Comparison of ENCODE assay signal across 8 mouse cellular contexts in the genomic region with DNA sequence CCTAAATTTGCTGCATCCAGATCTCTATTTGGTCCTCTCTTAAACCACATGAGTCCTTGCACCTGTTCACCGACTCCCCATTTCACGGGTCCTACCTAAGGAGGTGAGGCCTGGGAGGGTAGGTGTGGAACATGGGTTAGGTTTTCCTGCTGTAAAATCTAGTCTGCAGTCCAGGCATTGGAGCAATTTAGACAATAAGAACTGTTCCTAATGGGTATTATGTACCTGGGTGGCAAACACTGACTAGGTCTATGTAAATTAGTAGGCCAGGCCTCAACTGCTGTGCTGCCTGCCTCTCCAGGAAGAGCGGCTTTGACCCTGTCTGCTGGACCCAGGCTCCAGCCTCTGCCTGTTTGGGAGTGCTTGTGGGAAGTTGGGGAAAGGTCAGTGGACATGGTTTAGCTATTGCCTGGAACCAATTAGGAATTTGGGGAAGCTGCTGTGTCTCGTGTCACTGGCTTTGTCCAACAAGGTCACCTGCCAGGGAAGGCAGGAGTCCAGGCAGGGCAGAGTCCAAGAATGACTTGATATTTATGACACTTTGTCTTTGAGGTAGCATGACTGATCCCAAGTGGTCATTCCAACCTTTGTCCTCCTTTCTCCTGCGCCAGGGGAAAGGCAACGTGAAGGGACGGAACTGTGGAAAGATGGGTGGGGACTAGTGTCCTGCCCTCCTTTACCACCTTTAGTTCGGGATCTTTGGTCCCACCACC. TPM values are rescaled to one million over a fixed set of nuclear protein-coding genes. Genes with fewer than 3 reads are reported as not detected.
DNase-seq lines count a peak whose midpoint lies in the region; ATAC-seq and TF ChIP-seq lines count a peak whose summit lies in the region.

No protein-coding gene starts in this region.

- no peak for TF ChIP-seq CTCF in spleen, adult 2 months (IDR thresholded peaks at IDR 0.05; ENCODE audit: extremely low read depth, insufficient read depth, insufficient read length, insufficient replicate concordance)
- no peak for TF ChIP-seq CTCF in kidney, postnatal 0 days (IDR thresholded peaks at IDR 0.05; ENCODE audit: low read depth)

- peak overlapping the region; percentile 79 for H3K27ac ChIP-seq in spleen, adult 2 months (ENCODE audit: insufficient read depth, low read length)
- peak overlapping the region; percentile 92 for H3K27ac ChIP-seq in heart, embryonic 10.5 days
- peak overlapping the region; percentile 90 for H3K27ac ChIP-seq in kidney, postnatal 0 days
- no peak overlapping the region for H3K27ac ChIP-seq in midbrain, embryonic 13.5 days

- peaks cover 24% of the 10 kb centered on the region; the same call in 1 of the 2 replicates for H3K4me1 ChIP-seq in spleen, adult 2 months (ENCODE audit: control insufficient read depth, insufficient read depth, insufficient read length)
- peaks cover 70% of the 10 kb centered on the region for H3K4me1 ChIP-seq in heart, embryonic 10.5 days
- H3K4me1 ChIP-seq in kidney, postnatal 0 days (replicated peaks; ENCODE audit: insufficient read depth, low read length), result peaks cover 17% of the 10 kb centered on the region; the same call in 1 of the 2 replicates
- peaks cover 16% of the 10 kb centered on the region for H3K4me1 ChIP-seq in midbrain, embryonic 13.5 days (replicated peaks)

- 0 out of 2 replicates have a peak, but pooled peaks have one; percentile 3 for ATAC-seq in kidney, postnatal 0 days (replicated peaks; ENCODE audit: low FRiP score, low read depth)
- no peak for ATAC-seq in midbrain, embryonic 13.5 days

- H3K9me3 ChIP-seq in heart, embryonic 10.5 days, result no peaks in the 10 kb centered on the region
- no peaks in the 10 kb centered on the region for H3K9me3 ChIP-seq in kidney, postnatal 0 days (replicated peaks; ENCODE audit: low read length)
- no peaks in the 10 kb centered on the region for H3K9me3 ChIP-seq in midbrain, embryonic 13.5 days

- H3K4me2 ChIP-seq in kidney, postnatal 0 days (ENCODE audit: low read length), result peak overlapping the region; percentile 19; the same call in 1 of the 2 replicates
- no peak overlapping the region for H3K4me2 ChIP-seq in midbrain, embryonic 13.5 days (replicated peaks)

- TF ChIP-seq POLR2A in spleen, adult 2 months (IDR thresholded peaks at IDR 0.05; ENCODE audit: low read depth, low read length), result no peak

- DNase-seq in spleen, adult 2 months (ENCODE audit: low read depth in 1 of 2, low spot score in 2 of 2), result no peak
- no peak for DNase-seq in spleen, postnatal 36 days (ENCODE audit: low spot score in 2 of 2)
- DNase-seq in heart, embryonic 10.5 days (ENCODE audit: low spot score), result no peak
- DNase-seq in kidney, postnatal 0 days (ENCODE audit: low spot score), result no peak
- DNase-seq in yolk sac, embryonic 10.5 days (ENCODE audit: low spot score), result peak; percentile 76
- no peak for DNase-seq in right cerebral cortex, postnatal 4 days
- no peak for DNase-seq in layer of hippocampus, adult 9-10 months (ENCODE audit: low spot score)

- H3K27me3 ChIP-seq in spleen, adult 2 months (ENCODE audit: control insufficient read depth, insufficient read depth, low read length), result no peaks in the 10 kb centered on the region
- no peaks in the 10 kb centered on the region for H3K27me3 ChIP-seq in heart, embryonic 10.5 days (ENCODE audit: insufficient read depth, poor library complexity, severe bottlenecking)
- H3K27me3 ChIP-seq in kidney, postnatal 0 days (ENCODE audit: insufficient read depth, low read length), result no peaks in the 10 kb centered on the region
- H3K27me3 ChIP-seq in midbrain, embryonic 13.5 days, result no peaks in the 10 kb centered on the region

- WGBS in spleen, adult 2 months, result 92% methylated on average over 8 of the region's 8 CpGs
- 82% methylated on average over 8 of the region's 8 CpGs for WGBS in heart, embryonic 10.5 days
- WGBS in kidney, postnatal 0 days, result 74% methylated on average over 8 of the region's 8 CpGs
- 87% methylated on average over 8 of the region's 8 CpGs for WGBS in midbrain, embryonic 13.5 days

- no peak overlapping the region for H3K9ac ChIP-seq in kidney, postnatal 0 days (ENCODE audit: low read depth, low read length)
- H3K9ac ChIP-seq in midbrain, embryonic 13.5 days (replicated peaks), result no peak overlapping the region

- H3K36me3 ChIP-seq in spleen, adult 2 months (ENCODE audit: control insufficient read depth, insufficient read depth, low read length), result no peaks in the 10 kb centered on the region
- no peaks in the 10 kb centered on the region for H3K36me3 ChIP-seq in heart, embryonic 10.5 days
- no peaks in the 10 kb centered on the region for H3K36me3 ChIP-seq in kidney, postnatal 0 days (ENCODE audit: insufficient read depth, low read length)
- H3K36me3 ChIP-seq in midbrain, embryonic 13.5 days, result no peaks in the 10 kb centered on the region

- H3K4me3 ChIP-seq in spleen, adult 2 months (ENCODE audit: extremely low read depth, insufficient read depth, insufficient read length), result no peak overlapping the region
- peak overlapping the region; percentile 41; the same call in 1 of the 2 replicates for H3K4me3 ChIP-seq in heart, embryonic 10.5 days
- no peak overlapping the region for H3K4me3 ChIP-seq in kidney, postnatal 0 days (replicated peaks; ENCODE audit: low read depth, low read length)
- H3K4me3 ChIP-seq in midbrain, embryonic 13.5 days (replicated peaks), result no peak overlapping the region

RNA-seq across cellular contexts. Expression of gene Gm16253, which starts 1.4 kb away (rescaled TPM):
- polyA plus RNA-seq in spleen, adult 2 months (2012; rRNA removed), result 0.18 TPM in 1 of 2 replicates, not detected in the other
- 0.88 and 2.8 TPM in 2 replicates for polyA plus RNA-seq in heart, embryonic 10.5 days (2016; fragmentation: Nextera tagmentation; extraction: Ambion mirVana)
- not detected in 2 replicates for polyA plus RNA-seq in kidney, postnatal 0 days (2015; fragmentation: Nextera tagmentation; extraction: Ambion mirVana)
- polyA plus RNA-seq in midbrain, embryonic 13.5 days (2015; fragmentation: Nextera tagmentation; extraction: Ambion mirVana), result 0.81 and 1.7 TPM in 2 replicates

RNA-seq across cellular contexts. Expression of gene Txnip, which starts 17.7 kb away (rescaled TPM):
- 423 and 439 TPM in 2 replicates for polyA plus RNA-seq in spleen, adult 2 months (2012; rRNA removed)
- 59.9 and 75.5 TPM in 2 replicates for polyA plus RNA-seq in heart, embryonic 10.5 days (2016; fragmentation: Nextera tagmentation; extraction: Ambion mirVana)
- 241 and 254 TPM in 2 replicates for polyA plus RNA-seq in kidney, postnatal 0 days (2015; fragmentation: Nextera tagmentation; extraction: Ambion mirVana)
- polyA plus RNA-seq in midbrain, embryonic 13.5 days (2015; fragmentation: Nextera tagmentation; extraction: Ambion mirVana), result 52.2 and 57.6 TPM in 2 replicates

RNA-seq across cellular contexts. Expression of gene Polr3gl, which starts 18.6 kb away (rescaled TPM):
- 9.2 and 10.7 TPM in 2 replicates for polyA plus RNA-seq in spleen, adult 2 months (2012; rRNA removed)
- 37.1 and 37.2 TPM in 2 replicates for polyA plus RNA-seq in heart, embryonic 10.5 days (2016; fragmentation: Nextera tagmentation; extraction: Ambion mirVana)
- 26.0 and 28.2 TPM in 2 replicates for polyA plus RNA-seq in kidney, postnatal 0 days (2015; fragmentation: Nextera tagmentation; extraction: Ambion mirVana)
- polyA plus RNA-seq in midbrain, embryonic 13.5 days (2015; fragmentation: Nextera tagmentation; extraction: Ambion mirVana), result 41.1 and 42.0 TPM in 2 replicates

RNA-seq across cellular contexts. Expression of gene Ankrd34a, which starts 21.0 kb away (rescaled TPM):
- polyA plus RNA-seq in spleen, adult 2 months (2012; rRNA removed), result 0.14 and 0.15 TPM in 2 replicates
- polyA plus RNA-seq in heart, embryonic 10.5 days (2016; fragmentation: Nextera tagmentation; extraction: Ambion mirVana), result 6.8 and 10.4 TPM in 2 replicates
- 1.2 and 1.3 TPM in 2 replicates for polyA plus RNA-seq in kidney, postnatal 0 days (2015; fragmentation: Nextera tagmentation; extraction: Ambion mirVana)
- polyA plus RNA-seq in midbrain, embryonic 13.5 days (2015; fragmentation: Nextera tagmentation; extraction: Ambion mirVana), result 5.3 and 6.5 TPM in 2 replicates

RNA-seq across cellular contexts. Expression of gene Lix1l, which starts 25.5 kb away (rescaled TPM):
- 5.8 and 5.9 TPM in 2 replicates for polyA plus RNA-seq in spleen, adult 2 months (2012; rRNA removed)
- polyA plus RNA-seq in heart, embryonic 10.5 days (2016; fragmentation: Nextera tagmentation; extraction: Ambion mirVana), result 4.7 and 4.8 TPM in 2 replicates
- 4.9 and 5.2 TPM in 2 replicates for polyA plus RNA-seq in kidney, postnatal 0 days (2015; fragmentation: Nextera tagmentation; extraction: Ambion mirVana)
- polyA plus RNA-seq in midbrain, embryonic 13.5 days (2015; fragmentation: Nextera tagmentation; extraction: Ambion mirVana), result 5.7 and 6.2 TPM in 2 replicates
